Mouse (Mus musculus) effector memory CD4-positive, alpha-beta T cell, adult 5 months (primary cell): ENCODE data around the gene Orc1. TPM values are rescaled to one million over a fixed set of nuclear protein-coding genes. Genes with fewer than 3 reads are reported as not detected.

Experiments used
- polyA plus RNA-seq: library from polyadenylated mRNA; unstranded; fragments of 100-300 nt; shearing (Covaris generic); gene quantifications from one replicate; pipeline ENCODE4 v1.2.1, GENCODE M21; 2017

The Orc1 gene
- 5.6 TPM for polyA plus RNA-seq

GRCm38 (mm10) chr4:108578840-108579742 lies at the start of gene Orc1, which contains the start of gene Prpf38a:
Gene Orc1, plus strand, starts transcription at chr4:108579423.
Gene Prpf38a, minus strand, starts transcription at chr4:108579336.

GRCm38 (mm10) chr4:108619587-108620341 lies 40.5 kb downstream of the Orc1 start, which contains the start of gene Cc2d1b:
Gene Cc2d1b, plus strand, starts transcription at chr4:108619940.

Other genes starting within 250 kb of the Orc1 start
- gene Shisal2a, start 196.1 kb upstream of the Orc1 start, polyA plus RNA-seq, result not detected
- not detected for gene Gpx7, start 172.5 kb upstream of the Orc1 start, polyA plus RNA-seq
- gene Tut4, start 120.0 kb upstream of the Orc1 start, polyA plus RNA-seq, result 185 TPM
- 72.7 TPM for gene Prpf38a, start 87 bp upstream of the Orc1 start, polyA plus RNA-seq
- gene Cc2d1b, start 40.5 kb downstream of the Orc1 start, polyA plus RNA-seq, result 69.2 TPM
- gene 3110021N24Rik, start 140.2 kb downstream of the Orc1 start, polyA plus RNA-seq, result not detected
- gene Zfyve9, start 201.4 kb downstream of the Orc1 start, polyA plus RNA-seq, result 0.16 TPM